Mouse (Mus musculus) 416B (cell line): ENCODE results near the gene Agpat3.
A peak's percentile ranks its signal among the peaks of the same experiment; 100 is the strongest.

Source experiments
- DNase-seq: peaks from one replicate; pipeline ENCODE4 v3.0.0; 2011; ENCODE audit warnings: low read depth

Gene Agpat3

DNA sequence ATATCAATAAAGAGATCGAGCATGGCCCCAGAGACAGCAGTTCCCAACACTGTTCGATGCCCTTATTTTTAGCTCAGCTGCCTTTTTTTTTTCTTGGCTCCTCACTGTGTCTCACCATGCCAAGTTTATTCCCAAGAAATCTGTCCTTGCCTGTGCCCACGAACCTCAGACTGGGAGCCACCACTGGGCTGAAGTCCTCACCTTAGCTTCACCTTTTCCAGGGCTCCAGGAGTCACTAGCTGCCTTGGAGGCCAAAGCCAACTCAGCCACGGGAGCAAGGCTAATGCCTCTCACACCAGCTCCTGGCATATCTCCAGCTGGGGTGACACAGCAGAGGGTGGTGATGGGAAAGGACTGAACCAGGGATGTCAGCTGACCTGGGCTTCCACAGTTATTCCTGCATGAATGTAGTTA, 96.6 kb downstream of the Agpat3 start:
- DNase-seq = peak; percentile 68

DNA sequence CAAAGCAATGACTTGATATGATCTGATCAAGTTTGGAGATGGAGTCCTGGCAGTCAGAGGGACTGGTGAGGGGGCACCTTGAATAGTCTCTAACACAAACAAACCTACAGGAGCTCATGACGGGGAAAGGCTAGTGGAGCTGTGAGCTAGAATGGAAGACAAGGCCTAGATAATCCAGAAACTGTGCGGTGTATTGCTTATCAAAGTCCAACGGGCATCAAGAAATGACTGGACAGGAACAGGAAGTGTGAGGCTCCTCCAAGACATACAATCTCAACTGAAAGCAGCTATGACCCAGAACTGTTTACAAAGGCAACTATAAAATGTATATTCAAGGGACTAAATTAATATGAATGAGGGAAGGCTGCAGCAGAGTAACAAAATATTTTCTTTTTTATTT, 105.1 kb downstream of the Agpat3 start:
- peak; percentile 42 for DNase-seq

GRCm38 (mm10) chr10:78246725-78247124, 105.6 kb downstream of the Agpat3 start:
- no peak for DNase-seq

DNA sequence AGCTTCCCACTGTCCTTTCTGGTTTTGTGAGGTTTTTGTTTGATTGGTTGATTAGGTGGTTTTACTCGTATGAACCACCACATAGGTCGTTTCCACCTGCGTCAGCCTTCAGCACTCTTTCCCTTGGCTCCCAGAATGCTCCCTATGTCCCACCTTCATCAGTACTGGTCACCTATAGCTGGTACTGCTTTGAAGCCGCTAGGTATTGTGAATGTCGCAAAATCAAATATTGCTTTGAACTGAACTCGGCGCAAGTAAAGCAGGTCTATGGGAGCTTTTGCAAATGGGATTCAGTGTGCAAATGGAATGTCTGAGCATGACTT, 107.1 kb downstream of the Agpat3 start:
- DNase-seq = no peak

- peak; percentile 82 for DNase-seq
Measured at GRCm38 (mm10) chr10:78244438-78245224, 107.7 kb downstream of the Agpat3 start, which contains the start of gene Trappc10. Gene Trappc10 (minus strand): TSS chr10:78244641.

GRCm38 (mm10) chr10:78244058-78244437, 108.2 kb downstream of the Agpat3 start:
- no peak for DNase-seq

GRCm38 (mm10) chr10:78238926-78239325, 113.4 kb downstream of the Agpat3 start:
- DNase-seq = no peak

- DNase-seq = no peak
Measured at GRCm38 (mm10) chr10:78238297-78238696, 114.0 kb downstream of the Agpat3 start.

DNA sequence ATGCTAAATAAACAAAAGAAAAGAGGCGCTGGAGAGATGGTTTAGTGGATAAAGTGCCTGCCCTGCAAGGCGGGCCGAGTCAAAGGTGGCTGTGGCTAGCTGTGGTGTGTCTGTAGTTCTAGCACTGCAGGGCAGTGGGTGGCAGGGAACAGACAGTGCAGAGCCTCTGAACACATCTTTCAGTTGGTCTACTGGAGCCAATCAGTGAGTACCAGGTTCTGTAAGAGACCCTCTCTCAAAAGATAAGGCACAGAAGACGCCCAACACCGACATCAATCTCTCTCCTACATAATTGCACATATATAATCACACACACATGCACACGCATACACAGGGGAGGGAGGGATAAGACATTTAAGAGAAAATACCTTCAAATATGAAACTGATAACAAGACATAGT, 114.5 kb downstream of the Agpat3 start:
- DNase-seq = no peak

DNA sequence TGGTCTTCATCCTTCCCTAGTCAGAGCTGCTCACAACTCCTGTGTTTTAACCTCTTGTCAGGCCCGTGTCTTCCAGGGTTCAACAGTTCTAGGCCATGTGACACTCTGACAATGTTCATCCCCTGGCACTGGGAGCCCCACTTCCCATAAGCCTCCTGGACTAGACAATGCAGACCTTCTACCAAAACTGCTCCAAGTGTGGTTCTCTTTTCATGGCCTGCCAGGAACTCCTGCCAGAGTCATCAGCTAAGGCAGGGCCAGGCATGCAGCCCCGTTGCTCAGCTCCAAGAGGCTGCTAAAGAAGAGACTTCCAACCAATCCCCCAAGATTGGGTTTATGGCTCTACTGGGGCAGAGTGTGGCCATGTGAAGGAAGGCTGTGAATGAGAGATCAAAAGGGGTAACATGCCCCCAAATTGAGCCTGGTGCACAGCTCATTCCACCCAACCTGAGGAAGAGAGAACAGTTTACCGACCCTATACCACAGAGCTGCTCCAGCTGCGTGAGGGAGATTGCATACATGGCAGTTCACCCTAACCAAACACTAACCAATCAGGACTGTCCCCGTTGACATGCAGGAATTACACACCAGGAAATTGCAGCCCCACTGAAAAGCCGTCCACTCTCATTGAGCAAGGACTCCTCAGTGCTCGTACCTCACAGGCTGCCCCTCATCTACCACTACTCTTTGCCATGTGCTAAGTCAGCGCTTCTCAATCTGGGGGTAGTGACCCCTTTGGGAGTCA, 115.2 kb downstream of the Agpat3 start:
- peak; percentile 78 for DNase-seq

DNA sequence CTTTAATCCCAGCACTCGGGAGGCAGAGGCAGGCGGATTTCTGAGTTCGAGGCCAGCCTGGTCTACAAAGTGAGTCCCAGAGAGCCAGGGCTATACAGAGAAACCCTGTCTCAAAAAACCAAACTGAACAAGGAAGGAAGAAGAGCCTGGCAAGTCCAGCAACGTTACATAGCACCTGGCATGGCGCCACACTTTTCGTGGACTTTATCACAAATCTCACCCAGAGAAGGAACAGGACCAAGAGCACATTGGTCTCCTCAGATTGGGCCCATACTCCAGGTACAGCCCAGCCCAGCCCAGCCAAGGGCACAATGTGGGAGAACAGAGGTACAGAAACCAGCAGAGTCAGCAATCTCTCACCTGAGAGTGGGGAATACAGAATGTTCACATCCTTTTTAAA, 118.5 kb downstream of the Agpat3 start:
- peak; percentile 37 for DNase-seq

DNA sequence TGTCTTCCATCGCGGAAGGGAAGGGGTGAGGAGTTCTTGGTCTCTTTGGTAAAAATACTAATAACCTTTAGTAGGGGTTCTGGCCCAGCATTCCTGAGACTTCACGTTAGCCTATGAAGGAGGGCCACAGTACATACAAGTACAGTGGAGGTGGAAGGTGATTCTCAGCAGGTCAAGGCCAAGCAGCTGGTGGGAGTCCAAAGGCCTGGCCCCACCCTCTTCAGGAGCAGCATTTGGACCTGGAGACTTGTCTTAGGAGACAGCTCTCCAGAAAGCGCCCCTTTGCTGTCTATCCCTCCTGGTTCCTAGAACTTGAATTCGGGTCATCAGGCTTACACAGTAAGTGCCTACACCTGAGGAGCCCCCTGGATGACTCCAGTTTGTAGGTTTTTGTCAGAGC, 119.1 kb downstream of the Agpat3 start:
- no peak for DNase-seq

- DNase-seq = peak; percentile 75
Measured at GRCm38 (mm10) chr10:78232301-78232980, 119.8 kb downstream of the Agpat3 start.

DNA sequence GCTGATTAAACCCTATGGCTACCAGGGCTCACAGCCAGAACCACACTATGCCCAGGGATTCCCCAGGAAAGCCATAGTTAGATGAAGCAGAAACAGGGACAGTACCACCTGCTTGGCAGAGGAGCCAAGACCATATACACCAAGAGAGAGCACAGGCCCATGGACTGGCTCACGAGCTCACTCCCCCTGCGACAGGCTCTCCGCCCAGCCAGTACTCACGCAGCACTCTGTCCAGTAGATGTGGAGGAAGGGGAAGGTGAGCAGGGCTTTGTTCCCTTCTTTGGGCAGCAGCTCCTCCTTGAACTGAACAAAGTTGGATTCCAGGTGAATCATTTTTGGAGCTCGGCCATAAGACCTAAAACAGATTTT, 123.7 kb downstream of the Agpat3 start:
- DNase-seq = no peak

- DNase-seq = no peak
Measured at GRCm38 (mm10) chr10:78227875-78228559, 124.3 kb downstream of the Agpat3 start.

GRCm38 (mm10) chr10:78224136-78224535, 128.2 kb downstream of the Agpat3 start:
- no peak for DNase-seq

- no peak for DNase-seq
Measured at GRCm38 (mm10) chr10:78222908-78223307, 129.4 kb downstream of the Agpat3 start.

DNA sequence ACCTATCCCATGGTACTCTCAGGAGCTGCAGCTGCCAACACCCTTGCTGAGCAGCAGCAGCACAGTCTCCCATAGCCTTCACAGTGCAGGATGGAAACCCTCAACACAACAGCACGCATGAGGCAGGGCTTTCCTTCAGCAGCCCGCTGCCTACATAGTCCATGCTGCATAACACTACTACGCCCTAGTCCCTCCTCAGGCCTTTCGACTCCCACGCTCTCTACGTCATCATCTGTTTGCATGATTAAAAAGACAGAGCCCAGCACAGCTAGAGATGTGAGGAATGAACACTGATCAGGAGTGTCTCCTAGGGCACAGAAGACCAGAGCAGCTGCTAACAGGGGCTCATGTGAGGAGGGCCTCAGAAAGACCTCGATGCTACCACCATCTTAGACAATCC, 131.0 kb downstream of the Agpat3 start:
- no peak for DNase-seq

GRCm38 (mm10) chr10:78219528-78219927, 132.8 kb downstream of the Agpat3 start:
- no peak for DNase-seq
